Mouse (Mus musculus) liver, embryonic 15.5 days (tissue): ENCODE results near the gene Pcp2. TPM values are rescaled to one million over a fixed set of nuclear protein-coding genes. Genes with fewer than 3 reads are reported as not detected.

Experiments
- ATAC-seq: fragments of 200-750 bp; cut with Nextera tagmentation; 2 replicates; pipeline ENCODE4 v1.8.0; 2017; ENCODE audit warnings: moderate number of reproducible peaks, mild to moderate bottlenecking, moderate library complexity; ENCODE audit not compliant: insufficient read depth
- H3K27ac ChIP-seq: fragments of 300-500 bp; sonication (generic); replicated peaks from 2 replicates; pipeline ENCODE4 v1.5.1; 2015; ENCODE audit warnings: mild to moderate bottlenecking, inconsistent platforms
- H3K27me3 ChIP-seq: fragments of 300-500 bp; sonication (generic); 2 replicates; pipeline ENCODE4 v1.6.1; 2015; ENCODE audit warnings: mild to moderate bottlenecking, inconsistent platforms
- H3K36me3 ChIP-seq: fragments of 300-500 bp; sonication (generic); replicated peaks from 2 replicates; pipeline ENCODE4 v1.6.1; 2015; ENCODE audit warnings: moderate library complexity, mild to moderate bottlenecking, inconsistent platforms
- H3K4me1 ChIP-seq: fragments of 300-500 bp; sonication (generic); replicated peaks from 2 replicates; pipeline ENCODE4 v1.6.1; 2015; ENCODE audit warnings: inconsistent platforms
- H3K4me2 ChIP-seq: fragments of 300-500 bp; sonication (generic); 2 replicates; pipeline ENCODE4 v1.6.1; 2015; ENCODE audit warnings: moderate library complexity, mild to moderate bottlenecking, inconsistent platforms
- H3K4me3 ChIP-seq: fragments of 300-500 bp; sonication (generic); replicated peaks from 2 replicates; pipeline ENCODE4 v1.5.1; 2015; ENCODE audit warnings: mild to moderate bottlenecking, inconsistent platforms
- H3K9ac ChIP-seq: fragments of 300-500 bp; sonication (generic); 2 replicates; pipeline ENCODE4 v1.6.1; 2015; ENCODE audit warnings: moderate library complexity, mild to moderate bottlenecking, inconsistent platforms
- H3K9me3 ChIP-seq: fragments of 300-500 bp; sonication (generic); replicated peaks from 2 replicates; pipeline ENCODE4 v1.6.1; 2016; ENCODE audit warnings: inconsistent platforms
- WGBS: fragments of 180-500 bp; shearing (Covaris S2); methylation state at CpG from one replicate; pipeline ENCODE4 v1.1.7; 2015; ENCODE audit warnings: mixed read lengths; ENCODE audit not compliant: insufficient replicate concordance; 5-methylcytosine and 5-hydroxymethylcytosine counted together
- polyA plus RNA-seq: library from polyadenylated mRNA; unstranded; fragments of >200 nt; fragmentation: Nextera tagmentation; extraction: Ambion mirVana; gene quantifications from 2 replicates; pipeline ENCODE4 v1.2.1, GENCODE M21; 2015

Gene Pcp2
- polyA plus RNA-seq, 1 experiment from 2014 or later, result 0.09 TPM

DNA sequence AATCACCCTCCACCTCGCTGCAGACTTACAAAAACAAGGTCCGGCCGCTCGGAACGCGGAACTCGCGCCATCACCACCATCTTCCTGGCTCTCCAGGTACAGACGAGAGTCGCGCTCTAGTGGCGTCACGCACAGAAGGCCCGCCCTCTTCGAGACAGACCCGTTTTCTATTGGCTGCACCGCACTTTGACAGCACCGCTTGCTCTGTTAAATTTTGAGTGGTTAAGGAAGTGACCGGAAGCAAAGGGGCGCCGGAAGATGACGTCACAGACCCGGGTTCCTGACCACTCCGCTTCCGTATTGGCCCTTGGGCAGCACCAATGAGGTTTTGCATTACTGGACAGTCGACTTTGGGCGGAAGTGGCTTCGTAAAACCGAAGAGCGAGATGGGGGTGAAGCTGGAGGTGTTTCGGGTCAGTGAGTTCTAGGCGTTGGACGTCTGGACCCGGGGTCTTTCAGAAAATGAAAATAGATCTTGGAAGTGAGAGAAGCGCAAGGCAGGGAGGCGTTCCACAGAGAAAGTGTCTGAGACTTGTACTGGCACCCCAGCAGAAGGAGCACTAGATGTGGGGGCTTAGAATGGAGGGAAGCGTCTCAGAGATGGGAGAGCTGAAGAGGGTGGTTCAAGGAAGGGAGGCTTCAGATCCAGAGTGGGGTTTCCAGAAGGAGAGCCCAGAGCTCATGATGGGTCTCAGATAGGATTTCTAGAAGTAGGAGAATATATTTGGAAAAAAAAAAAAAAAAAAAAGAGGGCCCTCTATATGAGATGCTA, 4.0 kb downstream of the Pcp2 start, which contains the start of the genes Xab2 and Pet100:
TSS of gene Xab2 (minus strand) at position 118 of the 772 bp plus-strand sequence.
TSS of gene Pet100 (plus strand) at position 350 of the 772 bp plus-strand sequence.
- peak within 1 kb of the TSS; percentile 75 for H3K9ac ChIP-seq

DNA sequence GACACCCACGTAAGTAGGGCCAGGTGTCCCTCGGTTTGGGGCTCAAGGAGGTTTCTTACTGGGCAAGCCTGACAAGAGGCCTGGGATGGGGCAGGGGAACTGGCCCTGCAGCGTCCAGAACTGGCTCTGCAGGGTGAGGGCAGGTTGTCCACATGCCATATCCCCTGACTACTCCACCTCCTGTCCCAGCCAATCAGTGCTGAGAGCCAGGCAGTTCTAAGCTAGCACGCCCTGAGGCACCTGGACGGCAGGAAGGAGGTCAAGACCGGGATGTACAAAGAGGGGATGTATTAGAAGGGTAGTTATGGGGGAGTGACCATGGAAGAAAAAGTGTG, 15.6 kb downstream of the Pcp2 start:
- Histone ChIP-seq H3K9me3 (no peaks in the 10 kb centered on the region), H3K4me1 (peaks cover 7% of the 10 kb centered on the region; the same call in 1 of the 2 replicates), H3K27me3 (no peaks in the 10 kb centered on the region), H3K36me3 (peaks cover 76% of the 10 kb centered on the region), H3K4me3 (no peak overlapping the region), H3K4me2 (no peak overlapping the region), H3K9ac (no peak overlapping the region), H3K27ac (no peak overlapping the region)
- 80% methylated on average over 6 of the region's 6 CpGs for WGBS
- ATAC-seq, result no peak

More for the DNA sequence above, 4.0 kb downstream of the Pcp2 start, which contains the start of the genes Xab2 and Pet100:
- peaks cover 23% of the 10 kb centered on the region for H3K36me3 ChIP-seq
- WGBS, result under 1% methylated on average over 37 of the region's 37 CpGs
- peak within 1 kb of the TSS; percentile 82 for H3K4me2 ChIP-seq
- no peaks in the 10 kb centered on the region for H3K9me3 ChIP-seq
- H3K4me3 ChIP-seq, result peak within 1 kb of the TSS; percentile 94
- H3K27ac ChIP-seq, result peak within 1 kb of the TSS; percentile 64
- H3K27me3 ChIP-seq, result no peaks in the 10 kb centered on the region
- ATAC-seq, result peak; percentile 96
- peaks cover 31% of the 10 kb centered on the region for H3K4me1 ChIP-seq

GRCm38 (mm10) chr8:3609046-3609815, 16.1 kb downstream of the Pcp2 start:
- Histone ChIP-seq H3K4me1 (peaks cover 7% of the 10 kb centered on the region; the same call in 1 of the 2 replicates), H3K4me2 (no peak overlapping the region), H3K9ac (no peak overlapping the region), H3K36me3 (peaks cover 70% of the 10 kb centered on the region), H3K27ac (no peak overlapping the region), H3K27me3 (no peaks in the 10 kb centered on the region), H3K9me3 (no peaks in the 10 kb centered on the region), H3K4me3 (no peak overlapping the region)
- 81% methylated on average over 12 of the region's 12 CpGs for WGBS
- no peak for ATAC-seq

DNA sequence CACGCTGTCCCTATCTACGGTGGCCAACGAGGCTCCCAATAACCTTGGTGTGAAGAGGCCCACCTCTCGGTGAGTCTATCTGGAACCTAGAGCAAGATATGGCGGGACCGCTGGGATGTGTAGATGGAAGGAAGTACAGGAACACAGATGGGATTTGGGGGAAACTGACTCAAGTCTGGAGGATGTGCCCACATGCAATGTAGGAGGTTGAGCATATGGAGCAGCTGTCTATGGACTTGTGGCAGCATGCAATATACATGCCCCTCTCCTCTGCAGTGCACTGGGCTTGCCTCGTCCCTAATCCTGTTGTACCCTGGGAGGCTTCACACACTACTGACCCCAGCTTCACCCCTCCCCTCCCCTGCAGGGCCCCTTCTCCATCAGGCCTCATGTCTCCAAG, 17.5 kb downstream of the Pcp2 start:
- no peak for ATAC-seq
- H3K27ac ChIP-seq, result no peak overlapping the region
- H3K9me3 ChIP-seq, result no peaks in the 10 kb centered on the region
- WGBS, result 83% methylated on average over 7 of the region's 7 CpGs
- no peak overlapping the region for H3K4me2 ChIP-seq
- peaks cover 56% of the 10 kb centered on the region for H3K36me3 ChIP-seq
- H3K9ac ChIP-seq, result no peak overlapping the region
- no peak overlapping the region for H3K4me3 ChIP-seq
- no peaks in the 10 kb centered on the region for H3K27me3 ChIP-seq
- H3K4me1 ChIP-seq, result peaks cover 7% of the 10 kb centered on the region; the same call in 1 of the 2 replicates

- H3K9me3 ChIP-seq, result no peaks in the 10 kb centered on the region
- no peak overlapping the region for H3K4me2 ChIP-seq
- H3K27ac ChIP-seq, result no peak overlapping the region
- H3K36me3 ChIP-seq, result peaks cover 44% of the 10 kb centered on the region
- no peaks in the 10 kb centered on the region for H3K27me3 ChIP-seq
- 35% methylated on average over 16 of the region's 16 CpGs for WGBS
- no peak overlapping the region for H3K9ac ChIP-seq
- no peak overlapping the region for H3K4me3 ChIP-seq
- H3K4me1 ChIP-seq, result peaks cover 7% of the 10 kb centered on the region; the same call in 1 of the 2 replicates
- no peak for ATAC-seq
These were observed 18.8 kb downstream of the Pcp2 start for GRCm38 (mm10) chr8:3606593-3606992.

- no peak overlapping the region for H3K4me3 ChIP-seq
- H3K9ac ChIP-seq, result no peak overlapping the region
- 69% methylated on average over 13 of the region's 13 CpGs for WGBS
- H3K27ac ChIP-seq, result no peak overlapping the region
- H3K27me3 ChIP-seq, result no peaks in the 10 kb centered on the region
- peaks cover 13% of the 10 kb centered on the region; the same call in 1 of the 2 replicates for H3K36me3 ChIP-seq
- no peak for ATAC-seq
- H3K4me2 ChIP-seq, result no peak overlapping the region
- no peaks in the 10 kb centered on the region for H3K9me3 ChIP-seq
- peaks cover 7% of the 10 kb centered on the region; the same call in 1 of the 2 replicates for H3K4me1 ChIP-seq
These were observed 21.9 kb downstream of the Pcp2 start for GRCm38 (mm10) chr8:3603439-3603838.

DNA sequence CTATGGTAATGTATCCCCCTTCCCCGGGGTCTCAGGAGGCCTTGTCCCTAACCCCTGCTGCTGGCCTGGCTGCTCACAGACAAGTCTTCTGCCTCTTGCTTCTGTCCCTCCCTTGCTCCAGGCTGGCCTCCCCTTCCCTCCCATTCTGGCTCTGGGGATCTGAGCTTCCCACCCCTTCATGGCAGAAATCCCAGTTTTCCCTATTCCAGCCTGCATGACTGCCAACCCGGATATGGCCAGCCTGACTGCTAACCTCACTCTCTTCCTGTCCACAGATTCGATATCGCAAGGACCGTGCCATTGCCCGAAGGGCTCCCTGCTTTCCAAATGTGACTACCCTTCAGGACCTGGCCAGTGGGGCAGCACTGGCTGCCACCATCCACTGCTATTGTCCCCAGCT, 24.9 kb downstream of the Pcp2 start:
- H3K36me3 ChIP-seq, result 0 out of 2 replicates have a peak, but pooled peaks cover 2% of the 10 kb centered on the region
- no peaks in the 10 kb centered on the region for H3K4me1 ChIP-seq
- H3K9me3 ChIP-seq, result no peaks in the 10 kb centered on the region
- no peak for ATAC-seq
- no peak overlapping the region for H3K4me2 ChIP-seq
- H3K9ac ChIP-seq, result no peak overlapping the region
- no peak overlapping the region for H3K4me3 ChIP-seq
- H3K27ac ChIP-seq, result no peak overlapping the region
- H3K27me3 ChIP-seq, result no peaks in the 10 kb centered on the region
- 72% methylated on average over 6 of the region's 6 CpGs for WGBS

- Histone ChIP-seq H3K4me2 (no peak overlapping the region), H3K27me3 (no peaks in the 10 kb centered on the region), H3K36me3 (0 out of 2 replicates have a peak, but pooled peaks cover 2% of the 10 kb centered on the region), H3K4me3 (no peak overlapping the region), H3K9me3 (no peaks in the 10 kb centered on the region), H3K4me1 (no peaks in the 10 kb centered on the region), H3K9ac (no peak overlapping the region), H3K27ac (no peak overlapping the region)
- 68% methylated on average over 1 of the region's 1 CpGs for WGBS
- ATAC-seq, result no peak
These were observed 26.1 kb downstream of the Pcp2 start for GRCm38 (mm10) chr8:3599219-3599618.

- 0 out of 2 replicates have a peak, but pooled peaks cover 2% of the 10 kb centered on the region for H3K36me3 ChIP-seq
- H3K4me1 ChIP-seq, result no peaks in the 10 kb centered on the region
- H3K27ac ChIP-seq, result no peak overlapping the region
- no peak for ATAC-seq
- H3K9me3 ChIP-seq, result no peaks in the 10 kb centered on the region
- no peaks in the 10 kb centered on the region for H3K27me3 ChIP-seq
- WGBS, result 69% methylated on average over 3 of the region's 3 CpGs
- no peak overlapping the region for H3K9ac ChIP-seq
- H3K4me2 ChIP-seq, result no peak overlapping the region
- no peak overlapping the region for H3K4me3 ChIP-seq
These were observed 27.3 kb downstream of the Pcp2 start for GRCm38 (mm10) chr8:3598054-3598453.

DNA sequence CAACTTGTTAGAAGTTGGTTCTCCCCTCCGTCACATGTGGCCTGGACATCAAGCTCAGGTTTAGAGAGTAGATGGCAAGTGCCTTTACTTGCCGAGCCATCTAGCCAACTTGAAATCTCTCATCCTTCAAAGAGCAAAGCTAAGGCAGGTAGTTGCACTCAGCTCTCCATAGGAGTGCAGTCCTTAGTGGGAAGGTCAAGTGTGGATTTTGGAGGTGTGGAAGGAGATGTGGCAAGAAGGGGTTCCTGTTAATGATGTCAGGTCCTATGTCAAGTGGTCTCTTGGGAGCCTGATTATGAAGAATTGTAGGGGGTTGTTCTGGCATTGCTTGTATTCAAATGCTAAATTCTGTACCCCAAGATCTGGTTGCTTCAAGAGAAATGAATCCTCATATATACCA, 30.9 kb downstream of the Pcp2 start:
- no peak overlapping the region for H3K4me3 ChIP-seq
- no peaks in the 10 kb centered on the region for H3K27me3 ChIP-seq
- 64% methylated on average over 2 of the region's 2 CpGs for WGBS
- H3K9me3 ChIP-seq, result no peaks in the 10 kb centered on the region
- H3K36me3 ChIP-seq, result 0 out of 2 replicates have a peak, but pooled peaks cover 2% of the 10 kb centered on the region
- H3K9ac ChIP-seq, result no peak overlapping the region
- no peak overlapping the region for H3K27ac ChIP-seq
- H3K4me2 ChIP-seq, result no peak overlapping the region
- no peaks in the 10 kb centered on the region; the same call in 1 of the 2 replicates for H3K4me1 ChIP-seq
- ATAC-seq, result no peak

DNA sequence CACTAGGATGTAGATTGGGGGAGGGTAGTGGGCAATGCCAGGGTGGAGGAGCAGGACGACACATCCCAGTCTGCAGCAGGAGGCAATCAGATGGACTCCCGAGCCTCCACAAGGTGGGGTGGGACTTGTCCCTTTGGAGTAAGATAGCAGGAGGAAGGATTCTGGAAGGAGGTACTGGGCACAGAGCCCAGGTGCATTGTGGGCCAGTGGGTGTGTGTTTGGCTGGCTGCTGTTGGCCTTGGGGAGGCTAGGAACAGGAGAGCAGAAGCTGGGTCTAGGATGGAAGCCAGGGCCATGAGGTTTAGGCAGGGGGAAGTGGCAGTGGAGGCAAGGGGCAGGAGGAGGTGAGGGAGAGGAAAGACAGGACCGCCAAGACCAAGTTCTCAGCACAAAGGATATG, 31.9 kb downstream of the Pcp2 start:
- 34% methylated on average over 3 of the region's 3 CpGs for WGBS
- ATAC-seq, result no peak
- H3K9me3 ChIP-seq, result no peaks in the 10 kb centered on the region
- no peak overlapping the region for H3K27ac ChIP-seq
- no peaks in the 10 kb centered on the region; the same call in 1 of the 2 replicates for H3K4me1 ChIP-seq
- H3K4me3 ChIP-seq, result no peak overlapping the region
- no peak overlapping the region for H3K4me2 ChIP-seq
- no peak overlapping the region for H3K9ac ChIP-seq
- H3K27me3 ChIP-seq, result no peaks in the 10 kb centered on the region
- H3K36me3 ChIP-seq, result 0 out of 2 replicates have a peak, but pooled peaks cover 2% of the 10 kb centered on the region
